Mouse (Mus musculus) left cerebral cortex, postnatal 10 days (tissue): Measurements from ENCODE around the gene Prss27. TPM values are rescaled to one million over a fixed set of nuclear protein-coding genes. Genes with fewer than 3 reads are reported as not detected.
"Not testable (repeated sequence)": the region's sequence is repeated elsewhere in the genome, so short reads cannot be mapped to it uniquely, and the experiment has no call there.

Experiments
- DNase-seq, 2 experiments: peaks; one replicate each; pipeline ENCODE4 v3.0.0; 2021 to 2022; ENCODE audit warnings: low spot score in 2 of 2, mixed read lengths in 1 of 2; ENCODE audit errors: extremely low spot score in 1 of 2
- intact Hi-C: fragments of 180-260 bp; cut with DNase I; formaldehyde crosslinking; loops from one replicate; pipeline ENCODE4 v1.15.1; 2025
- microRNA-seq: library from miRNA; unstranded; fragments of <30 nt; microRNA quantifications from one replicate; pipeline ENCODE4 v1.2.0, GENCODE M21; 2022
- total RNA-seq, 2 experiments: library from RNA; stranded (reverse); gene quantifications; 2 replicates each; pipeline ENCODE4 v1.2.3; 2021

Gene Prss27
- total RNA-seq, 2 experiments from 2014 or later: not detected

- intact Hi-C loops: no loop called here
- no peak for DNase-seq
Observed at GRCm38 (mm10) chr17:24084593-24084992, 46.6 kb downstream of the Prss27 start.

DNA sequence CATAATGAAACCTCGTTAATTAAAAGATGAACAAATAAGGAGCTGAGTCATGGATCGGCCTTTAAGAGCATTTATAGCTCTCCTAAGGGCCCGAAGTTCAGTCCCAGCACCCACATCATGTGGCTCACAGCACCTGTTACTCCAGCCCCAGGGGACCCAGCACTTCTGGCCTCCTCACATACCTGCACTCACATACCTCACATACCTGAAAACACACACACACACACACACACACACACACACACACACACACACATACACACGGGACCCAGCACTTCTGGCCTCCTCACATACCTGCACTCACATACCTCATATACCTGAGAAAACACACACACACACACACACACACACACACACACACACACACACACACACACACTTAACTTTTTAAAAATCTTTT lies 48.5 kb downstream of the Prss27 start:
- DNase-seq, intact Hi-C loops: not testable (repeated sequence)

GRCm38 (mm10) chr17:24090575-24090974 lies 52.6 kb downstream of the Prss27 start:
- intact Hi-C loops: no loop called here
- DNase-seq: no peak

Small RNA genes lying within 50 kb of the gene (microRNA-seq; reads per million reads assigned to microRNA genes)
- gene Gm27700: not detected

Other genes with a start within 250 kb of the Prss27 start
- 100 to 1,000 TPM; 555 to 572 TPM for gene Srrm2, start 247.6 kb upstream of the Prss27 start, total RNA-seq
- 100 to 1,000 TPM; 389 to 390 TPM for gene Elob, start 209.0 kb upstream of the Prss27 start, total RNA-seq
- not detected for gene Prss33, start 202.1 kb upstream of the Prss27 start, total RNA-seq
- gene Prss32, start 194.3 kb upstream of the Prss27 start, total RNA-seq: not detected
- gene Prss41, start 194.0 kb upstream of the Prss27 start, total RNA-seq: 1 to 10 TPM; 1.9 to 2.8 TPM
- not detected for gene Prss21, start 170.1 kb upstream of the Prss27 start, total RNA-seq
- gene Dcpp1, start 157.3 kb upstream of the Prss27 start, total RNA-seq: not detected
- not detected for gene Dcpp2, start 157.3 kb upstream of the Prss27 start, total RNA-seq
- gene Dcpp3, start 120.7 kb upstream of the Prss27 start, total RNA-seq: not detected
- not detected for gene Sbp, start 96.5 kb upstream of the Prss27 start, total RNA-seq
- not detected for gene Sbpl, start 82.9 kb upstream of the Prss27 start, total RNA-seq
- gene Prss30, start 57.6 kb upstream of the Prss27 start, total RNA-seq: under 1 TPM in 1 of 2 experiments, not detected in 1; 0.30 TPM
- gene Prss22, start 40.0 kb upstream of the Prss27 start, total RNA-seq: under 1 TPM; 0.53 to 0.69 TPM
- gene Kctd5, start 35.3 kb downstream of the Prss27 start, total RNA-seq: 10 to 100 TPM; 51.9 to 56.8 TPM
- gene Pdpk1, start 112.8 kb downstream of the Prss27 start, total RNA-seq: 10 to 100 TPM; 75.3 to 81.9 TPM
- 10 to 100 TPM; 33.3 to 36.0 TPM for gene Amdhd2, start 125.6 kb downstream of the Prss27 start, total RNA-seq
- 1,000 to 10,000 TPM; 1,322 to 1,387 TPM for gene Atp6v0c, start 131.6 kb downstream of the Prss27 start, total RNA-seq
- 10 to 100 TPM; 70.4 to 74.8 TPM for gene Tbc1d24, start 167.4 kb downstream of the Prss27 start, total RNA-seq
- 10 to 100 TPM; 13.1 to 14.4 TPM for gene Ntn3, start 171.4 kb downstream of the Prss27 start, total RNA-seq
- gene Tedc2, start 182.7 kb downstream of the Prss27 start, total RNA-seq: 10 to 100 TPM in 1 of 2 experiments, 1 to 10 TPM in 1; 8.9 to 10.4 TPM
- gene Ccnf, start 213.3 kb downstream of the Prss27 start, total RNA-seq: 1 to 10 TPM; 6.2 to 7.2 TPM